Mouse (Mus musculus) thymus, postnatal 4 days (tissue): ENCODE measurements at regions not wholly inside any gene's neighbourhood (a gene's known extent, or its start where the extent isn't known, plus 50 kb on each side); places are given as distances from the start of the nearest gene placed in this dataset.
A peak's percentile ranks its signal among the peaks of the same experiment; 100 is the strongest.
"Not testable (repeated sequence)": the region's sequence is repeated elsewhere in the genome, so short reads cannot be mapped to it uniquely, and the experiment has no call there.

Source experiments
- DNase-seq: peaks from one replicate; pipeline ENCODE4 v3.0.0; 2021

GRCm38 (mm10) chr12:17992572-17992971 lies 301.9 kb downstream of the Hpcal1 start:
- DNase-seq: peak; percentile 24

- not testable (repeated sequence) for DNase-seq
Measured at GRCm38 (mm10) chr12:17993368-17993767, 302.7 kb downstream of the Hpcal1 start.
